Mouse (Mus musculus): ENCODE measurements around the gene Isl2. TPM values are rescaled to one million over a fixed set of nuclear protein-coding genes. Genes with fewer than 3 reads are reported as not detected.

Gene Isl2
- polyA plus RNA-seq, 1 experiment, result 3.8 TPM

DNA sequence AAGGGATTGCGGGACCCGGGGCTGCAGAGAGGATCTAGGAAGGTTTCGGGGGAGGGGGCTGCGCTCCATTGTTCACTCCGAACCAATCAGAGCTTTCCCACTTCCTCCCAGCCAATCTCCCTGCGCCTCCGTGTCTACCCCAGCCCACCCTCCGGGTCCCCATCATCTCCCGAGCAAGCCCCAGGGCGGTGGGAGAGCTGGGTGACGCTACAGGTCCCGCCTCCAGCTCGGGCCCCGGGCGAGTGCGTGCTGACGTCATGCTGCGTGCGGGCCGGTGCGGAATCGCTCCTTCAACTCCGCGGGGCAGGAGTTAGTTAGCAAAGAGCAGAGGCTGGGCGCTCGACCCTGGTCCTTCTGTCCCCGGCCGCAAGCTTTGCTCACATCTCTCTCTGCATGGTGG is 2.4 kb downstream of the Isl2 start:
- peaks cover 52% of the 10 kb centered on the region for H3K27me3 ChIP-seq (ENCODE audit: control insufficient read depth, insufficient read depth, low read length)
- H3K4me1 ChIP-seq (replicated peaks; ENCODE audit: control insufficient read depth, insufficient read depth, low read length), result peaks cover 15% of the 10 kb centered on the region
- no peaks in the 10 kb centered on the region for H3K36me3 ChIP-seq (ENCODE audit: control insufficient read depth, insufficient read depth, low read length)
- no peak for TF ChIP-seq POLR2A (IDR thresholded peaks at IDR 0.05; ENCODE audit: control insufficient read depth, extremely low read depth, insufficient read depth, low read length, poor library complexity)
- no peak for TF ChIP-seq CTCF (IDR thresholded peaks at IDR 0.05; ENCODE audit: borderline replicate concordance, control insufficient read depth, extremely low read depth, insufficient read depth, low read length, poor library complexity)
- peak; percentile 74 for DNase-seq
- H3K4me3 ChIP-seq (ENCODE audit: control insufficient read depth, insufficient read depth, low read length), result peak overlapping the region; percentile 40
- H3K27ac ChIP-seq (ENCODE audit: control insufficient read depth, insufficient read depth, low read length), result no peak overlapping the region
- 1% methylated on average over 28 of the region's 28 CpGs for WGBS

DNA sequence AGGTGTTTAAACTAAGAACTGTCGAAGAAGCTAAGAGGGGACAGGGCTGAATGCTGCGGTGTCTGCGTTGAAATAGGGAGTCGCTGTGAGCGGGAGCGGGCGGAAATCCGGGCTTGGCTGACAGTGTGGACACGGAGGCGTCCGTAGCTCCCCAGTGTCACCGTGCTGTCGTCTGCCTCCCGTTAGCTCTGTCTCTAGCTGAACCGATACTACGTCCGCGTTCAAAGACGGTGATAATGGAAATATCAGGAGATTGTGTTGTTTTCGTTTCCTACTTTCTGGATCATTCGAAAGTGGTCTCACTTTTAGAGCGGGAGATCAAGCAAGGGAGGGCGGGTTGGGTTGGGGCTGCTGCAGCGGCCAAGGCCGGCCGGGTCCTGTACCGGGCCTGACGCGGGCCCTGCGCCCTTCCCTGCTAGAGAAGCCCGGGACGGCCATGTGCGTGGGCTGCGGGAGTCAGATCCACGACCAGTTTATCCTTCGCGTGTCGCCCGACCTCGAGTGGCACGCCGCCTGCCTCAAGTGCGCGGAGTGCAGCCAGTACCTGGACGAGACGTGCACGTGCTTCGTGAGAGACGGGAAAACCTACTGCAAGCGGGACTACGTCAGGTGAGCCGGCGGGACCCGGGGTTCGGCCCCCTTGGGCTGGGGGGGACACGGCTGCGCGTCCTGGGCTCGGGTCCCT is 3.4 kb downstream of the Isl2 start:
- peaks cover 21% of the 10 kb centered on the region for H3K4me1 ChIP-seq (replicated peaks; ENCODE audit: control insufficient read depth, insufficient read depth, low read length)
- peak overlapping the region; percentile 10 for H3K4me3 ChIP-seq (ENCODE audit: control insufficient read depth, insufficient read depth, low read length)
- no peak for TF ChIP-seq POLR2A (IDR thresholded peaks at IDR 0.05; ENCODE audit: control insufficient read depth, extremely low read depth, insufficient read depth, low read length, poor library complexity)
- no peak for TF ChIP-seq CTCF (IDR thresholded peaks at IDR 0.05; ENCODE audit: borderline replicate concordance, control insufficient read depth, extremely low read depth, insufficient read depth, low read length, poor library complexity)
- 5% methylated on average over 59 of the region's 59 CpGs for WGBS
- no peaks in the 10 kb centered on the region for H3K36me3 ChIP-seq (ENCODE audit: control insufficient read depth, insufficient read depth, low read length)
- peaks cover 61% of the 10 kb centered on the region for H3K27me3 ChIP-seq (ENCODE audit: control insufficient read depth, insufficient read depth, low read length)
- no peak overlapping the region for H3K27ac ChIP-seq (ENCODE audit: control insufficient read depth, insufficient read depth, low read length)
- peak; percentile 16 for DNase-seq

DNA sequence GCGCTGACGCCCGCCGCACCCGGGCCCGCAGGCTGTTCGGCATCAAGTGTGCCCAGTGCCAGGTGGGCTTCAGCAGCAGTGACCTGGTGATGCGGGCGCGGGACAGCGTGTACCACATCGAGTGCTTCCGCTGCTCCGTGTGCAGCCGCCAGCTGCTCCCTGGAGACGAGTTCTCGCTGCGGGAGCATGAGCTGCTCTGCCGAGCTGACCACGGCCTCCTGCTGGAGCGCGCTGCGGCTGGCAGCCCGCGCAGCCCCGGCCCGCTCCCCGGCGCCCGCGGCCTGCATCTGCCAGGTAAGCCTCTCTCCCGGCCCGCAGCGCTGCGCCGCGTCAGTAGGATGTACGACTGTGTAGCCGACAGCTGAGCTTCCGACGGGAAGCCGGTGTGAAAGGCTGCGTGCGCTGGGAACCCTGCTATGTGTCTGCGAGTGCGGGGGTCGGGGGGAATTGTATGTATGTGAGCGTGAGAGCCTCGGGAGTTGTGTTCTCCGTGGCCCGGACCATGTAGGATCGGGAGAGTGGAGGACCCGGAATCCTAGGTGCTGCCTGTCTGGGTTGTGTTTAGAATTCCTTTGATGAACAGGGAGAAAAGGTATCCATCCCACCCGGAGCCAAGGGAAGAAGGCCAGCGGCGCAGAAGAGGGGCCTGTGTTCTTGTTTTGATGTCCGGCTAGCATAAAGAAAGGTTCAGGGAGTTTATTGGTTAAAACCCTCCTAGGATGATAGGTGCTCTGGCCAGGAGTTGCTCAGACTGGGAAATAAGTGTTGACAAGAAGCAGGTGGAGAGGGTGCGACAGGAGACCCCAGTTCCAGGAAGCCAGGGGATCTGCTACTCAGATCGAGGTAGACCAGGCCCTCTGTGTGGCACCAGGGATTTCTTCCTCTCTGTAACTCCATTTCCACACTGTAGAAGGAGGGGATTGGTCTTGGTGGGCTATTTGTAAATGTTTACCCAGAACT is 4.2 kb downstream of the Isl2 start:
- Histone ChIP-seq H3K27me3 (ENCODE audit: control insufficient read depth, insufficient read depth, low read length) (peaks cover 64% of the 10 kb centered on the region), H3K36me3 (ENCODE audit: control insufficient read depth, insufficient read depth, low read length) (no peaks in the 10 kb centered on the region), H3K4me3 (ENCODE audit: control insufficient read depth, insufficient read depth, low read length) (peak overlapping the region; percentile 10), H3K27ac (ENCODE audit: control insufficient read depth, insufficient read depth, low read length) (no peak overlapping the region), H3K4me1 (replicated peaks; ENCODE audit: control insufficient read depth, insufficient read depth, low read length) (peaks cover 21% of the 10 kb centered on the region)
- no peak for TF ChIP-seq CTCF (IDR thresholded peaks at IDR 0.05; ENCODE audit: borderline replicate concordance, control insufficient read depth, extremely low read depth, insufficient read depth, low read length, poor library complexity)
- TF ChIP-seq POLR2A (IDR thresholded peaks at IDR 0.05; ENCODE audit: control insufficient read depth, extremely low read depth, insufficient read depth, low read length, poor library complexity), result no peak
- 8% methylated on average over 59 of the region's 59 CpGs for WGBS
- DNase-seq, result peak; percentile 11

DNA sequence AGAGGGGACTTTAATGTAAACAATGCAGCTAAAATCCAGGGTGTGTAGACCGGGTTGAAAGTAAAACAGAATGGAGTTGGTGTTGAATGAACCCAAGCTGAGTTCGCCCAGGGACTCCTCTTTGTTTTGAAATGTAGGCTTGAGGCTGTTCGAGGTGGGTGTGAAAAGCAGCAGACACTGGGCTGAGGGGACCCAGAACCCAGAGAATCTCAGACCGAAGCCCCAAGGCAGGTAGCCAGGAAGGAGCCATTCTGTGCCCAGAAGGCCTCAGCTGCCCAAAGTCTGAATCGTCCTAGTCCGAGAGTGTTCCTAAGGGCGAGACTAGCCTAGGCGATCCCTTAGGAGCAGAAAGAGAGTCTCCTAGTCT is 4.8 kb downstream of the Isl2 start:
- DNase-seq, result no peak
- TF ChIP-seq POLR2A (IDR thresholded peaks at IDR 0.05; ENCODE audit: control insufficient read depth, extremely low read depth, insufficient read depth, low read length, poor library complexity), result no peak
- no peak for TF ChIP-seq CTCF (IDR thresholded peaks at IDR 0.05; ENCODE audit: borderline replicate concordance, control insufficient read depth, extremely low read depth, insufficient read depth, low read length, poor library complexity)
- H3K27ac ChIP-seq (ENCODE audit: control insufficient read depth, insufficient read depth, low read length), result no peak overlapping the region
- no peaks in the 10 kb centered on the region for H3K36me3 ChIP-seq (ENCODE audit: control insufficient read depth, insufficient read depth, low read length)
- WGBS, result 23% methylated on average over 8 of the region's 8 CpGs
- no peak overlapping the region for H3K4me3 ChIP-seq (ENCODE audit: control insufficient read depth, insufficient read depth, low read length)
- H3K4me1 ChIP-seq (replicated peaks; ENCODE audit: control insufficient read depth, insufficient read depth, low read length), result peaks cover 21% of the 10 kb centered on the region
- peaks cover 64% of the 10 kb centered on the region for H3K27me3 ChIP-seq (ENCODE audit: control insufficient read depth, insufficient read depth, low read length)

DNA sequence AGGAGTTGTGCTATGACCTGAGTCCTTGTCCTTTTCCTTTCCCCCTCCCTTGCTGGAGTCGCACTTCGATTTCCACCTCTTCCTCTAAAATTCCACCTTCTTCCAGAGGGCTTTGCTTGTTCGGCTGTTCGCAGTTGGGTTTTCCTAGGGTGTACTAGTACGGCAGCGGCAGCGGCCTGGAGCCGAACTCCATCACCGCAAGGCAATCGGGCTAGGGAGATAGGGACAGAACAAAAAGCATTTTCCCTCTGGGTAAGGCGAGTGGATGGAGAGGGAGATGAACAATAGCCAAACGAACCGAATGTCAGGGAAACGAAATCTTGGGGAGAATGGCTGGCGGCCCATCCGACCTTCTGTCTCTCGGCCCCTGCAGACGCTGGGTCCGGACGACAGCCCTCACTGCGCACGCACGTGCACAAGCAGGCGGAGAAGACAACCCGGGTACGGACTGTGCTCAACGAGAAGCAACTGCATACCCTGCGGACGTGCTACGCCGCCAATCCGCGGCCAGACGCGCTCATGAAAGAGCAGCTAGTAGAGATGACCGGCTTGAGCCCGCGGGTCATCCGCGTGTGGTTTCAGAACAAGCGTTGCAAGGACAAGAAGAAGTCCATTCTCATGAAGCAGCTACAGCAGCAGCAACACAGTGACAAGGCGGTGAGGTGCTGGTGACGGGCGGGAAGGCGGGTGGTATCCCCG is 5.4 kb downstream of the Isl2 start:
- peaks cover 60% of the 10 kb centered on the region for H3K27me3 ChIP-seq (ENCODE audit: control insufficient read depth, insufficient read depth, low read length)
- WGBS, result 3% methylated on average over 46 of the region's 46 CpGs
- no peak for TF ChIP-seq POLR2A (IDR thresholded peaks at IDR 0.05; ENCODE audit: control insufficient read depth, extremely low read depth, insufficient read depth, low read length, poor library complexity)
- no peaks in the 10 kb centered on the region for H3K36me3 ChIP-seq (ENCODE audit: control insufficient read depth, insufficient read depth, low read length)
- no peak overlapping the region for H3K27ac ChIP-seq (ENCODE audit: control insufficient read depth, insufficient read depth, low read length)
- no peak overlapping the region for H3K4me3 ChIP-seq (ENCODE audit: control insufficient read depth, insufficient read depth, low read length)
- peak; percentile 17 for DNase-seq
- H3K4me1 ChIP-seq (replicated peaks; ENCODE audit: control insufficient read depth, insufficient read depth, low read length), result peaks cover 21% of the 10 kb centered on the region

DNA sequence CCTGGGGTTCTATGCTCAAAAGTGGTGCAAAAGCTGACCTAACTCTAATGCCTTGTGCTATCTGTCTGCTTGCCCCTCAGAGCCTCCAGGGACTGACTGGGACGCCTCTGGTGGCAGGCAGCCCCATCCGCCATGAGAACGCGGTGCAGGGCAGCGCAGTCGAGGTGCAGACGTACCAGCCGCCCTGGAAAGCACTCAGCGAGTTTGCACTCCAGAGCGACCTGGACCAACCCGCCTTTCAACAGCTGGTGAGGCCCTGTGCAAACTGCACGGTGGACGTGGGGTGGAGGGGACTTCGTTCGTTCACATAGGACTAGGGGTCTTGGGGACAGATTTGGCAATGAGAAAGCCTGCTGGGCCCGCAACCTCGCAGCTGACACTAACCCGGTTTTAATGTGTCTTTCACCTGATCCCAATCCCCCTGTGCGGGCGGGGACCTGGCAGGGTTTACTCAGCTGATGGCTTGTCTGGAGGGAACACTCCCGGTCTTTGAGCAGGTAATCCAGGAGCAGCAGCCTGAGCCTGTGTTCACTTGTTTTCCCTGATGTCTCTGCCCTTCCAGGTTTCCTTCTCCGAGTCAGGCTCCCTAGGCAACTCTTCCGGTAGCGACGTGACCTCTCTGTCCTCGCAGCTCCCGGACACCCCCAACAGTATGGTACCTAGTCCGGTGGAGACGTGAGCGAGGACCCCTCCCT is 6.5 kb downstream of the Isl2 start:
- H3K36me3 ChIP-seq (ENCODE audit: control insufficient read depth, insufficient read depth, low read length), result no peaks in the 10 kb centered on the region
- peaks cover 54% of the 10 kb centered on the region for H3K27me3 ChIP-seq (ENCODE audit: control insufficient read depth, insufficient read depth, low read length)
- 8% methylated on average over 30 of the region's 30 CpGs for WGBS
- peaks cover 21% of the 10 kb centered on the region for H3K4me1 ChIP-seq (replicated peaks; ENCODE audit: control insufficient read depth, insufficient read depth, low read length)
- no peak overlapping the region for H3K27ac ChIP-seq (ENCODE audit: control insufficient read depth, insufficient read depth, low read length)
- H3K4me3 ChIP-seq (ENCODE audit: control insufficient read depth, insufficient read depth, low read length), result no peak overlapping the region
- no peak for DNase-seq
- no peak for TF ChIP-seq POLR2A (IDR thresholded peaks at IDR 0.05; ENCODE audit: control insufficient read depth, extremely low read depth, insufficient read depth, low read length, poor library complexity)
- TF ChIP-seq CTCF (IDR thresholded peaks at IDR 0.05; ENCODE audit: borderline replicate concordance, control insufficient read depth, extremely low read depth, insufficient read depth, low read length, poor library complexity), result no peak
